Mouse (Mus musculus) left cerebral cortex, postnatal 36 days (tissue): Measurements from ENCODE around the gene Foxo1. TPM values are rescaled to one million over a fixed set of nuclear protein-coding genes. Genes with fewer than 3 reads are reported as not detected.

ENCODE experiments used
- DNase-seq, 2 experiments: peaks; one replicate each; pipeline ENCODE4 v3.0.0; 2021 to 2022; ENCODE audit warnings: low spot score in 2 of 2, mixed read lengths in 1 of 2
- intact Hi-C: fragments of 180-260 bp; cut with DNase I; formaldehyde crosslinking; loops from one replicate; pipeline ENCODE4 v1.15.1; 2025
- total RNA-seq, 2 experiments: library from RNA; stranded (reverse); gene quantifications; 2 replicates each; pipeline ENCODE4 v1.2.3; 2021

The Foxo1 gene
- total RNA-seq, 2 experiments from 2014 or later = 10.7 to 13.0 TPM

GRCm38 (mm10) chr3:52396951-52397615, 128.9 kb downstream of the Foxo1 start:
- intact Hi-C loops = no loop called here
- DNase-seq = no peak

GRCm38 (mm10) chr3:52397961-52398360, 129.8 kb downstream of the Foxo1 start:
- DNase-seq = no peak
- intact Hi-C loops = no loop called here

GRCm38 (mm10) chr3:52400284-52401161, 132.4 kb downstream of the Foxo1 start:
- intact Hi-C loops = no loop called here
- no peak for DNase-seq

- DNase-seq = peak; percentile 26 to 30
- intact Hi-C loops = no loop called here
Observed at GRCm38 (mm10) chr3:52401162-52401928, 133.2 kb downstream of the Foxo1 start.

Other genes with a start within 250 kb of the Foxo1 start
- 10 to 100 TPM in 1 of 2 experiments, 1 to 10 TPM in 1; 6.2 to 11.9 TPM for gene Maml3, start 163.3 kb upstream of the Foxo1 start, total RNA-seq